Mouse (Mus musculus) lung, adult 2 months (tissue): Measurements from ENCODE around the gene Slc2a4.

ENCODE experiments used
- CTCF ChIP-seq: fragments of 200-500 bp; IDR thresholded peaks from 2 replicates; pipeline ENCODE4 v1.5.1; 2011; ENCODE audit warnings: mild to moderate bottlenecking, low read length, control low read depth; ENCODE audit not compliant: insufficient read depth
- POLR2A ChIP-seq: fragments of 200-500 bp; IDR thresholded peaks from 2 replicates; pipeline ENCODE4 v1.6.1; 2011; ENCODE audit warnings: low read depth, mild to moderate bottlenecking, control low read depth, low read length, borderline replicate concordance; ENCODE audit errors: extremely low read depth

- no peak for TF ChIP-seq CTCF
- TF ChIP-seq POLR2A, result no peak
These were observed 18.3 kb downstream of the Slc2a4 start for GRCm38 (mm10) chr11:69929712-69930111.
